Mouse (Mus musculus) cortical plate, adult 2 months (tissue): ENCODE results near the gene Sytl2. TPM values are rescaled to one million over a fixed set of nuclear protein-coding genes. Genes with fewer than 3 reads are reported as not detected.

Source experiments
- H3K27ac ChIP-seq: fragments of 200-500 bp; 2 replicates; pipeline ENCODE4 v1.5.1; 2012; ENCODE audit warnings: low read length, control low read depth, inconsistent platforms; ENCODE audit not compliant: insufficient read depth
- H3K4me1 ChIP-seq: fragments of 200-500 bp; 2 replicates; pipeline ENCODE4 v1.6.1; 2011; ENCODE audit warnings: low read length; ENCODE audit not compliant: control insufficient read depth, insufficient read depth
- H3K4me3 ChIP-seq: fragments of 200-500 bp; 2 replicates; pipeline ENCODE4 v1.5.1; 2011; ENCODE audit warnings: mild to moderate bottlenecking, low read length, control low read depth; ENCODE audit not compliant: insufficient read depth
- CTCF ChIP-seq: fragments of 200-500 bp; IDR thresholded peaks from 2 replicates; pipeline ENCODE4 v1.5.1; 2011; ENCODE audit warnings: mild to moderate bottlenecking, control low read depth, low read length; ENCODE audit not compliant: insufficient read depth; ENCODE audit errors: extremely low read depth
- POLR2A ChIP-seq: fragments of 200-500 bp; IDR thresholded peaks from 2 replicates; pipeline ENCODE4 v1.6.1; 2011; ENCODE audit warnings: mild to moderate bottlenecking, low read length, control low read depth; ENCODE audit not compliant: insufficient read depth; ENCODE audit errors: extremely low read depth
- polyA plus RNA-seq: library from polyadenylated mRNA; depleted of rRNA; stranded (reverse); fragments of >200 nt; gene quantifications from 2 replicates; pipeline ENCODE4 v1.2.3, GENCODE M21; 2012

Gene Sytl2
- polyA plus RNA-seq, 1 experiment: 119 TPM

DNA sequence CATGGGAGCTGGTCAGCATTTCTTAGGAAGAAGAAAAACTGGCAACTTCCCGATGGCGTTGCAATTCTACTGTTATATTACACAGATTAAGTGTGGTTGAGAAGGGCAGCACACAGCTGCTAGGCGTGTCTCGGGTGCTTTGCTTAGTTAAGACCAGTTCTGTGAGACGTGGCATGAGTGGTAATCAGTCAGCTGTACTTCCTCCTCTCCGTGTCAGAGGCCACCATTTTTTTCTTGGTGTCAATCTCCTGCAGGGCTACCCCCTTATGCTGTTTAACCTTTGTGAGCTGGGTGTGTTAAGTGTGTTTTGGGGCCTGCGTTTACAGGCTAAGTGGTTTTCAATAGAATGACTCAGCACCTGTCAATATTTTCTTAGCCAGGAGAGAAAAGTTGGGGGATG is 60.7 kb downstream of the Sytl2 start:
- TF ChIP-seq POLR2A: no peak
- TF ChIP-seq CTCF: no peak
- no peak overlapping the region for H3K4me3 ChIP-seq
- no peaks in the 10 kb centered on the region for H3K4me1 ChIP-seq
- H3K27ac ChIP-seq: no peak overlapping the region

DNA sequence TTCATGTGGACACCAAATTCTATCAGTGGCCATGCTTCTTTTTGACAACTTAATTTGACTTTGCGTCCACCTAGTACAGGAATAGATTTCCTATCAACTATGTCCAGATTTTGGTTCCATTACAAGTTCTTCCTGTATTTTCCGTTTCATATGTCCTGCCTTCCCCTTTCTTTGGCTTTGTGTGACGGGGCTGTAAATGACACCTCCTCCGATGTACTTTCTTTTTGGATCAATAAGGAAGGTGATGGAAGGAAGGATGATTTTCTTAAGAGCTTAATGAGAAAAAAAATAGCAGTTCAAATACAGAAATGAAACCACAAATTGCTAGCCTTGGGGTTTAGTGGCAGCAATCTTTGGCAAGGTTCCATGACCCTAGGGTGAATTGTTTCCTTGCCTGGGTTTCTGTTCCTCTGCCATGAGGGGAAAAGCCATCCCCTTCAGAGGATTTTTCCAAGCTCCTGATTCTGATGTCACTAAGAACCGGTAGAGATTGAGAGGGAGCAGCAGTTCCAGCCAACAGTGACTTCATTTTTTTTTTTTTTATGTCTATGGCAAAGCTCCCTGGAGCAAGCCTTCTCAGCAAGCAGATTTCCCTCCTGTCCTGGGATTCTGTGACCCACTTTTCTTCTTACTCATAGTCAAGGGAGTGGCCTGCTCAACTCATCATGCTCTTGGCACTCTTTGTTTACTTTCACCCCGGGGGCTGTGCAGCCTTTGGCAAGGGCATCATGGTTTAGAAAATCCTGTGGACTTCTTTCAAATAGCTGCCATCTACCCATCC is 68.2 kb downstream of the Sytl2 start:
- Histone ChIP-seq H3K4me3 (no peak overlapping the region), H3K4me1 (no peaks in the 10 kb centered on the region), H3K27ac (no peak overlapping the region)
- TF ChIP-seq POLR2A (no peak), CTCF (no peak)

DNA sequence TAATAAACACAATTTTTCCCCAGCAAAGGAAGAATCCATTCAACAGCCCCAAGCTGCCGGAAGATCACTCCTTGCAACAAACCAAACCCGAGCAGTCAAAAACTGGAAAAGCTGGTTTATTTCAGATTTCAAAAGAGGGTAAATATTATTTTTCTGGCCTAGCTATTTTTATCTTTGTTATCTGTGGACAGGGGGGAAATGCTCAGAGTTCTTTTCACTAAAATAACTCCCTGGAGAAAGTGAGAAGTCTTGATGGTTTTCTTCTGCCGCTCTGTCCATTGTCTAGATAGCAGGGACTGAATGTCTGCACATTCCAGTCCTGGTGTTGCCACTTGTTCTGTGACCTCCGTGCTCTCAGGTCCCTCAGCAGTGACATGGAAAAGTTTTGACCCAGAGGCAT is 70.8 kb downstream of the Sytl2 start:
- H3K4me1 ChIP-seq: no peaks in the 10 kb centered on the region
- no peak overlapping the region for H3K4me3 ChIP-seq
- no peak overlapping the region for H3K27ac ChIP-seq
- TF ChIP-seq POLR2A: no peak
- TF ChIP-seq CTCF: no peak

DNA sequence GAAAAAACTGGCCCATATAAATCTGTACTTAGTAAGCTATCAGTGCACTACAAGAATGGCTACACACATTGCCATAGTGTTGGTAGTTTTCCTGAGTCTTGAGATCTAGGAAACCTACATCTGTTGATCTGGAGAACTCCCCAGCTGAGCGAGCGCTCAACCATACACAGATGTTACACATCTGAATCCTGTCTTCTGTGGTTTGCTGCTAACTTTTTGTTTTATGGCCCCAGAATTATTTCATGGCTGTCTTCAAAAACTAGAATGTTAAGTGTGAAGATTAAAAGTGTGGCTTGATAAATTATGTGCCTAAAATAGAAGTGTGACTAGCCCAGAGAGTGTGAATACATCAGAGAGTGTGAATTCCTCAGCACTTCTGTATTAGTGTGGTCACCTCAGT is 82.4 kb downstream of the Sytl2 start:
- TF ChIP-seq CTCF (no peak), POLR2A (no peak)
- H3K4me3 ChIP-seq: no peak overlapping the region
- no peaks in the 10 kb centered on the region for H3K4me1 ChIP-seq
- no peak overlapping the region for H3K27ac ChIP-seq

DNA sequence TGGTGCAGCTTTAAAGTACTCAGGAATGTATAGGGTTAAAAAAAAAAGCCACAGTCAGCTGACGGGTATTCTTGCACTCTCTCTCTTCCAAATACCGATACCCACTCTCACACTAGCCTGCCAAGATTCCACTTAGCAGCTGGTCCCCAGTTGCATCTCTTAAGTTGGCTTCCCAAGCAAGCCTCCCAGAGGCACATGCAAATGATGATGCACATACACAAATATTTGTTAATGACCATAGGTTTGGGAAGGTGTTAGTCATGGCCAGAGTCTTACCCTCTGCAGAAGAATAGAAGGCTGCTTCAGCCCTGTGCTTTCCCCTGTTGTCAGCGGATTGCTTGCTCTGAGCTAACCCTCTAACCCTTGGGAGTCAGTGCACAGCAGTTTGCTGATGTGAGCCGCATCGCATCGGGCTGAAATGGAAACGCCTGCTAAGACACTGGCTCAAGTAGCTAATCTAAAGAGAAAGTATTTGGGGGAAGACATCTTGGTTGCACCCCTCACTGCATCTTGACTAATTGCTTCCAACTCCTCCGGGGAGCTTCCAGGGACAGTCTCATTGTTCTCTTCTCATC is 84.9 kb downstream of the Sytl2 start:
- Histone ChIP-seq H3K4me1 (peaks cover 2% of the 10 kb centered on the region), H3K4me3 (peak overlapping the region; percentile 76), H3K27ac (peak overlapping the region; percentile 89)
- TF ChIP-seq CTCF (no peak), POLR2A (peak; percentile 77)

DNA sequence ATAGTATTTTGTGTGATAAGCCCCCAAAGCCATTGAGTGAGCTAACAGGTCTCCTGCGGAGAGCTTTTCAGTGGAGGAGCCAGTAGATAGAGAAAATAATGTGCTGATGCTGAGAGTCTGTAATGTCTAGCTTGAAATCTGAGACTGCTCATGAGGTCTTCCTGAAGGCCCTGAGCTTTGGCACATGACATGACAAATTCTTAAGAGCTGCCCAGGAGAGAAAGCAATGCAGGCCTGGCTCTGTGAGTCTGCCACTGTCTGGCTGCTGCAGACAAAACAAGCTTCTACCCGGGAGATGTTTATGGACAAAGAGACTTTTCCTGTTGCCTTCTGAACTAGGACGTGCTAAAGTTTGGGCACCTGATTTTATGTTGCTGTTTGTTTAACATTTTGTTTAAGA is 87.7 kb downstream of the Sytl2 start:
- Histone ChIP-seq H3K27ac (no peak overlapping the region), H3K4me3 (no peak overlapping the region; the same call in 1 of the 2 replicates), H3K4me1 (peaks cover 2% of the 10 kb centered on the region)
- TF ChIP-seq CTCF (no peak), POLR2A (no peak)

DNA sequence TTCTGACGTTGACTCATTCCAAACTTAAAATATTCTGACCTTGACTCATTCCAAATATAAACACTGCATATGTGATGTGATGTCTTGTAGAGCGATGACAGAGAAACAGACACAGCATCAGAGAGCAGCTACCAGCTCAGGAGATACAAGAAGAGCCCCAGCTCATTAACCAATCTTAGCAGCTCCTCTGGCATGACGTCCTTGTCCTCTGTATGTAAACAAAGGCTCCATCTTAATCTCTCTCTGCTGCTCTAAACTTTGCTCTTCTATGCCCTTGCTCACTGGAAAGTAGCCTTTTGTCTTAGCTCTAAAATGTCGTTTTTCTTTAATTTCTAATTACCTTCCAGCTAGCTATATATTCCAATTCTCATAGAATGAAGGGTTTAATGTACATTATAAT is 93.0 kb downstream of the Sytl2 start:
- no peak overlapping the region for H3K27ac ChIP-seq
- H3K4me1 ChIP-seq: peaks cover 3% of the 10 kb centered on the region
- no peak overlapping the region for H3K4me3 ChIP-seq
- TF ChIP-seq CTCF: no peak
- TF ChIP-seq POLR2A: no peak

DNA sequence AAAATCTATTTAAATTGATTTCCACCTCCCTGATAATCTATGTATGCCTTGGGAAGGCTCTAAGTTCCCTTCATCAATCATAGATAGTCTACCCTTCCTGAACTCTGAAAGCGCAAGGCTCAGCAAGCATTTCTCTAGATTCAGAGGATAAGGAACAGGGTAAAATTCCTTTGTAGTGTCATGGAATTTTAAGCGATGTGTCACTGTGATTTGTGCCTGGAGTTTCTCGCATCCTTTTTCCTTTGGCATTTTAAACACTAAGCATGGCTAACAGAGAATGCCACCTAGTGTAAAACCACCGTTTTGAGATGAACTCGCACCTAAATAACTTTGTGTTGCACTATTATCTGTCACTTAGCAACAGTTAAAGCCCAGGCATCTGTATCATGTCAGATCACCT is 93.9 kb downstream of the Sytl2 start:
- TF ChIP-seq CTCF (no peak), POLR2A (no peak)
- H3K4me3 ChIP-seq: no peak overlapping the region
- no peak overlapping the region for H3K27ac ChIP-seq
- peaks cover 1% of the 10 kb centered on the region for H3K4me1 ChIP-seq

DNA sequence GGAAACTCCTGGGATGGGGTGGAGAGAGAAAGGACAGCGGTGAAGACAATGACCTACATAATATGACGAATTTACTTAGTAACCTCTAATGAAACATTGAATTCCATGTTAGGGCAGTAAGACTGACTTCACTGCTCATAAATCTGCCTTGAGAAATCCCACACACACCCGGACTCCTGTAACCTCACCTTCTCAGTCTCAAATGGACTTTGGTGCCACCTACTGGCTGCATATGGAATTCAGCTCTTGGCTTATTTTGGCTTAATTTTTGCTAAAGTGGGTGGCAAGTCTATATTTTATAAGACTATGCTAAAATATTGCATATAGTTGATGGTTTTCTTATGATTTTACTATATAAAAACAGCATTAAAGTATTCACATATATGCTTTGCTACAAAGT is 107.9 kb downstream of the Sytl2 start:
- TF ChIP-seq POLR2A (no peak), CTCF (peak; percentile 83)
- Histone ChIP-seq H3K4me1 (no peaks in the 10 kb centered on the region), H3K27ac (no peak overlapping the region), H3K4me3 (no peak overlapping the region)

DNA sequence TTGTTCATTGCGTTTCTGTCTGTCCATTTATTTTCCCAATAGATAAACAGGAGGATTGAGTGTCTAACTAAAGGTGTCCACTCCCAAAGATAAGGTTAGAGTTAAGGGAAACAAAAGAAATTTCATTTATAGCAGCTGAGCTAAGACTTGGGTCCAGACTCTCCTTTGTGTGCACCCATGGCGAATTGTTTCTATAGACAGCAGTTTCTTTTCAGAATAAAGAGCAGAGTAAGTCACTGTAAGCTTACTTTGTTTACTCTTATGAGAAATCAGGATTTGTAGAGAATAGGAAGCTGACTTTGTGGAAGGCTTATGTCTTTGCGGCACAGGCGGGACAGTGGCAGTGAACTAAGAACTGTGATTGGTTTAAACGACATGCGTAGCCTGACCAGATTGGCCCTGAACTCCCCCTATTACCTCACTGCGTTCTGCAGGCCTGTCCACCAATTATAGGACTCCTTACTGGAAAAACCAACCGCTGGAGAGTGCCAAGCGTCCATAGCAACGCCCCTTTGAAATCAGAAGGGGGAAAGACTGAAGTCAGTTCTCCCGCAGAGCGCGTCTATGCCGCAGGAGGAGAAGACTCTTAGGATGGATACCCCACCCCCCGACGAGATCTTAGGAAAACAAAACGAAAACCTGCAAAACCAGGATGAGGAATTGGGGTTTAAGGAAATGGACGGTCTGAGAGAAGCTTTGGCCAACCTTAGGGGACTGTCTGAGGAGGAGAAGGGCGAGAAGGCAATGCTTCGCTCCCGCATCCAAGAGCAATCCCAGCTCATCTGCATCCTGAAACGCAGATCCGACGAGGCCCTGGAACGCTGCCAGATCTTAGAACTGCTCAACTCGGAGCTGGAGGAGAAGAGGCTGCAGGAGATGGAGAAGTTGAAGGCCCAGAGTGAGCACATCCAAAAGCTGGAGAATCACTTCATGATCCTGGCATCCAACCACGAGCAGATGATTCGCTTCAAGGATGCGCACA is 124.3 kb downstream of the Sytl2 start, which contains the start of gene Ccdc89:
Gene Ccdc89 (plus strand): TSS at position 558 of the 982 bp plus-strand sequence.
- peak; percentile 33; the same call in 1 of the 2 replicates for TF ChIP-seq POLR2A
- TF ChIP-seq CTCF: no peak
- no peaks in the 10 kb centered on the region for H3K4me1 ChIP-seq

More for the DNA sequence above, 124.3 kb downstream of the Sytl2 start, which contains the start of gene Ccdc89:
- H3K27ac ChIP-seq: no peak within 1 kb of the TSS
- peak within 1 kb of the TSS; percentile 36 for H3K4me3 ChIP-seq
